Mouse (Mus musculus) intestine, postnatal 0 days (tissue): ENCODE data around the gene Anpep. TPM values are rescaled to one million over a fixed set of nuclear protein-coding genes. Genes with fewer than 3 reads are reported as not detected.

Source experiments
- ATAC-seq: fragments of 200-750 bp; cut with Nextera tagmentation; 2 replicates; pipeline ENCODE4 v1.8.0; 2017; ENCODE audit warnings: mild to moderate bottlenecking, moderate TSS enrichment, moderate library complexity
- H3K27ac ChIP-seq: fragments of 300-500 bp; sonication (generic); 2 replicates; pipeline ENCODE4 v1.5.1; 2014; ENCODE audit warnings: mild to moderate bottlenecking, low read depth, low read length, moderate library complexity
- H3K27me3 ChIP-seq: fragments of 300-500 bp; sonication (generic); replicated peaks from 2 replicates; pipeline ENCODE4 v1.6.1; 2014; ENCODE audit warnings: low read length, mixed read lengths; ENCODE audit not compliant: control insufficient read depth, insufficient read depth
- H3K36me3 ChIP-seq: fragments of 300-500 bp; sonication (generic); 2 replicates; pipeline ENCODE4 v1.6.1; 2014; ENCODE audit warnings: mild to moderate bottlenecking, moderate library complexity; ENCODE audit not compliant: control insufficient read depth, insufficient read depth
- H3K4me1 ChIP-seq: fragments of 300-500 bp; sonication (generic); replicated peaks from 2 replicates; pipeline ENCODE4 v1.6.1; 2014; ENCODE audit warnings: antibody characterized with exemption, low read length, mixed read lengths; ENCODE audit not compliant: control insufficient read depth, insufficient read depth
- H3K4me2 ChIP-seq: fragments of 300-500 bp; sonication (generic); replicated peaks from 2 replicates; pipeline ENCODE4 v1.6.1; 2014; ENCODE audit warnings: low read depth, mild to moderate bottlenecking, moderate library complexity
- H3K4me3 ChIP-seq: fragments of 300-500 bp; sonication (generic); 2 replicates; pipeline ENCODE4 v1.5.1; 2014; ENCODE audit warnings: low read depth, low read length
- H3K9ac ChIP-seq: fragments of 300-500 bp; sonication (generic); 2 replicates; pipeline ENCODE4 v1.6.1; 2014; ENCODE audit warnings: mild to moderate bottlenecking, low read depth, low read length
- H3K9me3 ChIP-seq: fragments of 300-500 bp; sonication (generic); 2 replicates; pipeline ENCODE4 v1.6.1; 2016; ENCODE audit warnings: mixed run types; ENCODE audit not compliant: control insufficient read depth
- CTCF ChIP-seq: sonication (generic); IDR thresholded peaks from 2 replicates; pipeline ENCODE4 v1.5.1; 2016; ENCODE audit warnings: low read depth, mild to moderate bottlenecking, control low read depth, antibody characterized with exemption, moderate library complexity
- WGBS: fragments of 180-500 bp; shearing (Covaris S2); extraction: QIAGEN DNeasy Blood & Tissue Kit; methylation state at CpG from one replicate; pipeline ENCODE4 v1.1.7; 2014; 5-methylcytosine and 5-hydroxymethylcytosine counted together
- polyA plus RNA-seq: library from polyadenylated mRNA; unstranded; fragments of >200 nt; fragmentation: Nextera tagmentation; extraction: Ambion mirVana; gene quantifications from 2 replicates; pipeline ENCODE4 v1.2.1, GENCODE M21; 2015

The Anpep gene
- polyA plus RNA-seq, 1 experiment from 2014 or later: 476 TPM

DNA sequence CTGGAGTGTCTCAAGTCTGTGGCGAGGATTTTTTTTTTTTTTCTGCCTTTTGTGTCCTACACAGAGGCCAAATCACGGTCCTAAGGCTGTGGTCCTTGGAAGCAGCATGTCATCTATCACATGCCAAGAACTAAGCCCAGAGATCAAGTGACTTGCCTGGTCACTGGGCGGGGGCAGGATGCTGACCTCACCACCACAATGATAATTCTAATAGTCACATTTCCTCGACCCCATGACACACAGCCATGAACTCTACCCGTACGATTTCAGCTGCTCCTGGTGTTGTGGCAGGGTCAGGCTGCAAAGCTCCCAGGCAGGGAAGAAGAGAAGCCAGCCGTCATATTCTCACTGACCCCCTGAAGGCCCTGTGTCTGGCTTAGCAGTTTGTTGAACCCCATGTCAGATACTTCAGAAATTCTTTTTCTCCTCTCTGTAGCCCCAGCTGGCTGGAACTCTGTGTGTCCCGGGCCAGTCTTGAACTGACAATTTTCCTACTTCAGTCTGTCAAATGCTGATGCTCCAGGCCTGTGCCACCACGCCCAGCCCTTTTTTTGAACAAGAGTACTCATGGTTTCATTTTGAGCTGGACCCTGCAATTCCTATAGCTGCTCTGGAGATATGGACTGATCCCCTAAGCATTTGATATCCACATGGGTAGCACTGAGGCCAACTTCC lies 1.8 kb downstream of the Anpep start:
- H3K9ac ChIP-seq: no peak overlapping the region
- no peaks in the 10 kb centered on the region for H3K36me3 ChIP-seq
- no peak overlapping the region for H3K4me3 ChIP-seq
- H3K4me2 ChIP-seq: no peak overlapping the region
- no peaks in the 10 kb centered on the region for H3K4me1 ChIP-seq
- H3K9me3 ChIP-seq: no peaks in the 10 kb centered on the region
- H3K27ac ChIP-seq: no peak overlapping the region
- no peak for TF ChIP-seq CTCF
- no peaks in the 10 kb centered on the region for H3K27me3 ChIP-seq
- ATAC-seq: peak; percentile 34; the same call in 1 of the 2 replicates
- 64% methylated on average over 9 of the region's 9 CpGs for WGBS

DNA sequence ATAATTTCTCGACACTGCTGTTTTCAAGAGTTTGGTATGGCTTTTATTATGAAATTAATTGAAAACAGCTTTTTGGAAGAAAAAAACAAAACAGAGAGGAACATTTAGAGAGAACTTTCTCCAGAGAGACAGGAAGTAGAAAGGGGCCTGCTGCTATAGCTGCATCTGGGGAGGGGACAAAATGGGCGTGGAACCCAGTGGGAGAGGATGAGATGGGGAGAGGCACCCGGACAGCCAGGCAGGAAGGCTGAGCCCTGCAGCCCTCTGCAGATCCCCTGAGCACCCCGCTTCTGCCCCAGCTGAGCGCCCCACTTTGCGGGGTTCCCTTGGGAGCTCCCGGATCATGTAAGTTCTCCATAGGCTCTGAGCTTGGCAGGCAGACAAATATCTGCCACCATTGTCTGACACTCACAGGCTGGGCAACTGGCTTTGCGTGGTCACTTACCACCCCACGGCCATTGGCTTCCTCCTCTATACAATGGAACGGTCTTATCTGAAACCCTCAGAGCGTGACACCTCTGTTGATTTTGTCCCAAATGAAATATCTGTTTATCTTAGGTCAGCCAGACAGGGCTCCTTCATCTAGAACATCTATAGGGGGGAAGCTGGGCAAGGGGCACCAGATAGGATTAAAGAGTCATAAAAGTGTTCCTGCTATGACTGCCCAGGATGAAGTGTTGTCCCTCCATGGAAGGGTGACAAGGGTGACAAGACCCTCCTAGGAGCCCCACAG lies 2.5 kb downstream of the Anpep start:
- 51% methylated on average over 11 of the region's 11 CpGs for WGBS
- ATAC-seq: no peak
- Histone ChIP-seq H3K4me3 (no peak overlapping the region), H3K36me3 (no peaks in the 10 kb centered on the region), H3K27ac (no peak overlapping the region), H3K27me3 (no peaks in the 10 kb centered on the region), H3K9ac (no peak overlapping the region), H3K4me1 (no peaks in the 10 kb centered on the region), H3K9me3 (no peaks in the 10 kb centered on the region), H3K4me2 (no peak overlapping the region)
- TF ChIP-seq CTCF: no peak

DNA sequence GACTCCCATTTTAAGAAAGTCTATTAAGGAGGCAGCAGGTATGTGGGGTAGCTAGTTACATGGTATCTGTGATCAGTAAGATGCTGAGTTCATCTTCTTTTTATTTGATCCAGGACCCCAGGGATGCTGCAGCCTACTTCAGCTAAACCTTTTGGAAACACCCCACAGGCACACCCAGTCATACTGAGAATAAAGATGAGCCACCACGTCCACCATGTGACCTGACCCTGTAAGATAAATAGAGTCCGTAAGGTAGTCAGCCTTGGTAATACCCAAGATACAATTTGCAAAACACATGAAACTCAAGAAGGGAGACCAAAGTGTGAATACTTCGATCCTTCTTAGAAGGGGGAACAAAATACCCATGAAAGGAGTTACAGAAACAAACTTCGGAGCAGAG lies 4.6 kb downstream of the Anpep start:
- no peak for TF ChIP-seq CTCF
- WGBS: 89% methylated on average over 4 of the region's 4 CpGs
- Histone ChIP-seq H3K4me3 (no peak overlapping the region), H3K9ac (no peak overlapping the region), H3K27ac (no peak overlapping the region), H3K27me3 (no peaks in the 10 kb centered on the region), H3K9me3 (no peaks in the 10 kb centered on the region), H3K36me3 (no peaks in the 10 kb centered on the region), H3K4me2 (no peak overlapping the region), H3K4me1 (no peaks in the 10 kb centered on the region)
- no peak for ATAC-seq

GRCm38 (mm10) chr7:79847456-79848451 lies 13.1 kb downstream of the Anpep start:
- H3K4me2 ChIP-seq: peak overlapping the region; percentile 79
- H3K9ac ChIP-seq: peak overlapping the region; percentile 48
- H3K4me1 ChIP-seq: 0 out of 2 replicates have a peak, but pooled peaks cover 2% of the 10 kb centered on the region
- no peak for TF ChIP-seq CTCF
- no peaks in the 10 kb centered on the region for H3K36me3 ChIP-seq
- no peaks in the 10 kb centered on the region for H3K9me3 ChIP-seq
- H3K27ac ChIP-seq: no peak overlapping the region
- no peaks in the 10 kb centered on the region for H3K27me3 ChIP-seq
- H3K4me3 ChIP-seq: peak overlapping the region; percentile 50
- WGBS: 6% methylated on average over 52 of the region's 53 CpGs
- peak; percentile 32; the same call in 1 of the 2 replicates for ATAC-seq

DNA sequence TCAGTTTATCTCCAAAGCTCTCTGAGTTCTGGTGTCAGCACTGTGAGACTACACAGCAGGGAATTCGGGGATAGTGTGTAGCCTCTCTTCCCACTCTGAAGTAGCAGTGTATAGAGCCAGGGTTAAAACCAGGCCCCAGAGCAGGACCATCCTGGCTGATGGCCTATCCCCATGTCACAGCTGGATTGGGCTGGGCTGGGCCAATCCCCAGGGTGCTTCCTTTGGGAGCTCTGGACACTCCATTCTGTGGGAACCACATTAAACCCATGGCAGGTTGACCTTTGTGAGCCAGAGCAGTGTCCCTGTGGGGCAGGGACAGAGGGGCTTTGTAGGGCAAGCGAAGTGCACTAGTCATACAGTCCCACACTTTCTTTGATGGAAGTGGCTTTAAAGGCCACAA lies 14.5 kb downstream of the Anpep start:
- ATAC-seq: no peak
- no peak overlapping the region for H3K27ac ChIP-seq
- H3K4me3 ChIP-seq: peak overlapping the region; percentile 50
- 62% methylated on average over 2 of the region's 2 CpGs for WGBS
- no peaks in the 10 kb centered on the region for H3K9me3 ChIP-seq
- H3K4me1 ChIP-seq: 0 out of 2 replicates have a peak, but pooled peaks cover 2% of the 10 kb centered on the region
- no peaks in the 10 kb centered on the region for H3K27me3 ChIP-seq
- H3K9ac ChIP-seq: no peak overlapping the region
- TF ChIP-seq CTCF: no peak
- 0 out of 2 replicates have a peak, but pooled peaks cover 2% of the 10 kb centered on the region for H3K36me3 ChIP-seq
- H3K4me2 ChIP-seq: peak overlapping the region; percentile 79
